Mouse (Mus musculus): Measurements from ENCODE around the gene Mapk13. TPM values are rescaled to one million over a fixed set of nuclear protein-coding genes. Genes with fewer than 3 reads are reported as not detected.

Mapk13 gene
- polyA plus RNA-seq, 1 experiment from 2014 or later = 2.3 TPM

DNA sequence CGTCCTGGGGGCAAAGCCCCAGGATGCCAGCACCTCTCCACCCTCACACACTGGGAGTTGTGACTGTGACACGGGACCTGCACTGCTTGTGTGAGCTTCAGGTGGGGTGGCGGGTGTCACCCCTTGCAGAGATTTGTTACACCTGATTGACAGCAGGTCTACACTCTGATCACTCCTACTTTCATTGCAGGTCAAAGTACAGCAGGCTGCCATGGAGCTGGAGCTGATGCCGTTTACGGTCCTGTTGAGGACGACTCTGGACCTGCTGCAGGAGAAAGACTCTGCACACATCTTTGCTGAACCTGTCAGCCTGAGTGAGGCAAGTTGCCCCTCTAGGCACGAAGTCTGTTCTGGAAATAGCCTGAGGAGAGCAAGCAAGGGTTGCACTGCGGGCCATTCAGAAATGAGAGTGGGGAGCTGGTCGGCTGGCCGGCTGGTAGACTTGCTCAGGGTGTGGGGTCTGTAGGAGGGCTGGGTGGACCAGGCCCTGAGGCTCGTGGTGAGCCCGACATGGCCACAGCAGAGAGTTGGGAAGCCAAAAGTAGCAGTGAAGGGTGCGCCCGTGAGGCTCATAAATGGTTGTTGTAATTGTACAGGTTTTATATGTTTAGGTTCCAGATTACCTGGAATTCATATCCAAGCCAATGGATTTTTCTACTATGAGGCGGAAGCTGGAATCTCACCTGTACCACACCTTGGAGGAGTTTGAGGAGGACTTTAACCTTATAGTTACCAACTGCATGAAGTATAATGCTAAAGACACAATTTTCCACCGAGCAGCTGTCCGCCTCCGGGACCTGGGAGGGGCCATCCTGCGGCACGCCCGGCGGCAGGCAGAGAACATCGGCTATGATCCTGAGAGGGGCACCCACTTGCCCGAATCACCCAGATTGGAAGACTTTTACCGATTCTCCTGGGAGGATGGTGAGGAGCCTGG lies 48.0 kb downstream of the Mapk13 start:
- ATAC-seq = no peak
- H3K4me2 ChIP-seq = no peak overlapping the region
- peaks cover 99% of the 10 kb centered on the region for H3K36me3 ChIP-seq
- peaks cover 60% of the 10 kb centered on the region for H3K4me1 ChIP-seq
- no peaks in the 10 kb centered on the region for H3K27me3 ChIP-seq (replicated peaks)
- H3K9ac ChIP-seq = no peak overlapping the region
- WGBS (ENCODE audit: insufficient replicate concordance) = 92% methylated on average over 25 of the region's 25 CpGs
- no peak overlapping the region for H3K4me3 ChIP-seq
- peak overlapping the region; percentile 67; the same call in 1 of the 2 replicates for H3K27ac ChIP-seq
- no peaks in the 10 kb centered on the region for H3K9me3 ChIP-seq (replicated peaks)

DNA sequence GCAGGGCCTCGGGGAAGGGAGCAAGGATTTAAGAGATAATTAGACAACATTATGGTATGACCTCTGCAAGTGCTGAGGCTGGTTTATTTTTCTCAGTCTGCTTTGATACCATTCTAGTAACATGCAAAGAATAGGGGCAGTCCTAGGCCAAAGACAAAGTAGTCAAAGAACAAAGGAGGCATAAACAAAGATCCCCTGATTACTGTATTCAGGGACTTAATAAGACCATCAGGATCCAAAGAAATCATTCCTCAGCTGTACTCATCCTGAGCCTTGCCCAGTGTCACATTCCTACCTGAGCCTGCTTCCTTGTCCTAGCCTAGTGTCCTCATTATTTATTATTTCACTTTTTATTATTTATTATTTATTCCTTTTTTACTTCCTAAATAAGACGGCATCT lies 51.1 kb downstream of the Mapk13 start:
- Histone ChIP-seq H3K9ac (no peak overlapping the region), H3K4me1 (peaks cover 69% of the 10 kb centered on the region), H3K4me3 (no peak overlapping the region), H3K9me3 (replicated peaks) (no peaks in the 10 kb centered on the region), H3K27ac (peak overlapping the region; percentile 98), H3K27me3 (replicated peaks) (no peaks in the 10 kb centered on the region), H3K4me2 (no peak overlapping the region), H3K36me3 (peaks cover 99% of the 10 kb centered on the region)
- no peak for ATAC-seq
- WGBS (ENCODE audit: insufficient replicate concordance) = 79% methylated on average over 2 of the region's 2 CpGs

DNA sequence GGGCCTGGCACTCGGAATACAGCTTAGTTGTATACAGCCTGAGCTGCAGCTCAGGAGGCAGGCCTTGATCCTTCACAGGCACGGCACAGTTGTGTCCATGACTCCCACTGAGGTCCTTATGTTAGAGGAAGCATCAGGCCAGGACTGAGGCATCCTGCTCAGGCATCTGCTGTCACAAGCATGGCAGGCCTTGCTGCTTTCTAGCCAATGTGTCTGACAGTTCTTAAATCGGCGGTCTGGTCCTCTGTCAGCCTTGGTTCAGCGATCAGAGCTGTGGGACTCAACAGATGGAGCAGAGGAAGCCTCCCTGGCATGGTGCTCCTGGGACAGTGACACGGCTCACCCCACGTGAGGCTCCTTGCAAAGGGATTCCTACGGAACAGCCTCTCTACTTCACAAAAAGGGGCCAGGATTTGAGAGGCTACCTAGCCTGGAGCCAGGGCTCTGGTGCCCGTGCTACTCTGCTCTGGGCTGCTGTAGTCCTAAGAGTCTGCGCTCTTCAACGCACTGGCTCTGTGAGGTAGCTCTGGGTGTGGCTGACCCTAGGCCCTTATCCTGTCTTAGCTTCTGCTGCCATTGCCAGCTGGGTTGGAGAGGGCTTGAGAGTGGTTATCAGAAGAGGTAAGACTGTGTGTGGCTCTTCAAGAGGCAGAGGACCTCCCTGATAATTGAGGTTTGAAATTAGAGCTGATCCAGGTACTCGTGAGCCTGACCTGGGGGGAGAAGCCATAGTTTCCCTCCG lies 54.1 kb downstream of the Mapk13 start:
- WGBS (ENCODE audit: insufficient replicate concordance) = 49% methylated on average over 13 of the region's 13 CpGs
- H3K4me3 ChIP-seq = peak overlapping the region; percentile 56
- H3K27me3 ChIP-seq (replicated peaks) = no peaks in the 10 kb centered on the region
- peak overlapping the region; percentile 81 for H3K9ac ChIP-seq
- H3K27ac ChIP-seq = peak overlapping the region; percentile 98
- peaks cover 89% of the 10 kb centered on the region for H3K4me1 ChIP-seq
- H3K9me3 ChIP-seq (replicated peaks) = no peaks in the 10 kb centered on the region
- peak overlapping the region; percentile 73 for H3K4me2 ChIP-seq
- peak; percentile 100 for ATAC-seq
- H3K36me3 ChIP-seq = peaks cover 100% of the 10 kb centered on the region

DNA sequence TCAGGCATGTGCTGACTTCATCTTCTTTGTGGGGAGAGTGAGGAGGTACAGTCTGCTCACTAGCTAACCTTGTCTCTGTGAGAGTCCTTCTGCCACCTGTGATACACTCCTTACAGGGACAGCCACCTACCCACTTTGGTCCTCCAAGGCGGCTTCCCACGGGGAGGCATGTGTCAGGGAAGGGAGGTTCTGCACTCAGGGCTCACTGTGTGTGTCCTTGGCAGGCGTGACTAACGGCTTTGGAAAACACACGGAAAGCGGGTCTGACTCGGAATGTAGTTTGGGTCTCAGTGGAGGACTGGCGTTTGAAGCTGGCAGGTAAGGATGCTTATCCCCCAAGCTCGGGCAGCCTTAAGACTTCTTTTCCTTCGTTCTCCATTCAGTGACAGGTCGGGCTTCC lies 54.7 kb downstream of the Mapk13 start:
- peak overlapping the region; percentile 98 for H3K27ac ChIP-seq
- ATAC-seq = no peak
- peaks cover 89% of the 10 kb centered on the region for H3K4me1 ChIP-seq
- H3K9ac ChIP-seq = peak overlapping the region; percentile 81
- no peaks in the 10 kb centered on the region for H3K27me3 ChIP-seq (replicated peaks)
- no peaks in the 10 kb centered on the region for H3K9me3 ChIP-seq (replicated peaks)
- H3K4me2 ChIP-seq = peak overlapping the region; percentile 73
- WGBS (ENCODE audit: insufficient replicate concordance) = 63% methylated on average over 11 of the region's 11 CpGs
- peaks cover 100% of the 10 kb centered on the region for H3K36me3 ChIP-seq
- peak overlapping the region; percentile 56 for H3K4me3 ChIP-seq

DNA sequence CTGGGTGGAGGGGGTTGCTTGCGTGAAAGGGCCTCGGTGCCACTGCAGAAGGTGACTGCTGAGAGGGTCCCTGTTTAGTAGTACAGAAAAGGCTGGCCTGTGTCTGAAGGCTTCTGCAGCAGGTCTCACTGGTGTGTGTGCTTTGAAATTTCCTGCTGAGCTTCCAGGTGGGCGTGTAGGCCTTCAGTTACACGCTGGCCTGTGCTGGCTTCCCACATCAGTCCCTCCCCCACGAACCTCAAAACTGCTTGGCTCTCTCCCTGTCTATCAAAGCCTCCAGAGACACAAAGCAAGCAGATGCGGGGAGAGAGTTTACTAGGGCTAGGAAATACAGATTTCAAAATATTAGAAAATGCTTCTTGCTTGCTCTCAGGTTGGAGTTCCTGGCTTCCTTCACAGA lies 55.8 kb downstream of the Mapk13 start:
- Histone ChIP-seq H3K27me3 (replicated peaks) (no peaks in the 10 kb centered on the region), H3K4me2 (peak overlapping the region; percentile 73), H3K9me3 (replicated peaks) (no peaks in the 10 kb centered on the region), H3K4me3 (peak overlapping the region; percentile 56), H3K27ac (peak overlapping the region; percentile 98), H3K9ac (peak overlapping the region; percentile 81), H3K4me1 (peaks cover 97% of the 10 kb centered on the region), H3K36me3 (peaks cover 100% of the 10 kb centered on the region)
- 58% methylated on average over 6 of the region's 6 CpGs for WGBS (ENCODE audit: insufficient replicate concordance)
- ATAC-seq = no peak

DNA sequence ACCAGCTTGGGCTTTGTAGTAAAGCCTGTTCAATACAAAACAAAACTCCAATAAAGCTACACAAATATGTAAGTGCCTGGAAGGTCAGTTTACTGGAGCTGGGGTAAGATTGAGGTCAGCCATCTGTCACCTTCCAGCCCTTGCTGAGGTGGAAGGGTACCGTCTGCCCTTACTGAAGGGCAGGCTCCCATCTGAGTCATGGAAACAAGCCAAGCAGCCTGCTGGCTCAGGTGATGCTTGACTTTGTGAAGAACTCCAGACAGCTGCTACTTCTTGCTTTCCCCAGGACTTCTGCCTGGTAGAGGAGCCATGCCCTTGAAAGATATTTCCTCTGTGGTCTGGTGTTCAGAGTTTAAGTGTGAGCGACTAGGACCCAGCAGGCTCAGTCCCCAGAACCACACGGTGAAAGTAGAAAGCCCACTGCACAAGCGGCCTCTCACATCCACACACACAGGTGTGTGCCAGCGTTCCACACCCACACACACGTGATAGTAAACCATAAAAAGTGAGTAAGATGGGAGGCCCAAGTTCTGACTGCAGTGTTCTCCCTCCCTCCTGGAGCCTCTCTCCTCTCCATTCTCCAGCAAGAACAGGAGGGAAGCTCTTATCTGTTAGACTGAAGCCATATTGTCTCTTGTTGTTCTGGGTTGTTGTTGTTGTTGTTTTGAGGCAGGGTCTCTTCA lies 56.4 kb downstream of the Mapk13 start:
- H3K4me2 ChIP-seq = peak overlapping the region; percentile 73
- peaks cover 98% of the 10 kb centered on the region for H3K4me1 ChIP-seq

DNA sequence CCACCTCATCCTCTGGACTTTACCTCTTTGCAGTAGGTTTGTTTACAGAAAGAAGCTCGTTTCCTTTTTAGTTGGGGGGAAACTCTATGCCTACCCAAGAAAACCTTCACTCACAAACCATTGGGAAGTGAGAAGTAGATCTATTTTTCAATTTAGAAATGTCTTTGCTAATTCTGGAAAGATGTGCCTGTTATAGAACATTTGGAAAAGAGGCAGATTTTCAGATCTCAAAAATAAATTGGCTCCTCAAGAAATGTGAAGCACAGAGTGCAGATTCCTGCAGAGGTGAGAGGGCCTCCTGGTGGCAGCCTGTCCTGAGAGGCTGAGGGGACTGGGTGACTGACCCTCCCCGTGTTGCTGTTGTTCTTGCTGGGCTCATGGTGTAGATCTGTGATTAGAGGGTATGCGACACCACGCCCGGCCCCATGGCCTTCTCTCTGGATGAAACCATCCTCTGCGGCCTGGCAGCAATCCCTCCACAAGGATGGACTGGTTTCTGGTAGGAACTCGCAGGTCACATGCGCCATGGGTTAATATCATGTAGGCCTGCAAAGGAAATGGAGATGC lies 58.7 kb downstream of the Mapk13 start:
- WGBS (ENCODE audit: insufficient replicate concordance) = 69% methylated on average over 8 of the region's 8 CpGs
- Histone ChIP-seq H3K9me3 (replicated peaks) (no peaks in the 10 kb centered on the region), H3K4me1 (peaks cover 98% of the 10 kb centered on the region), H3K4me3 (peak overlapping the region; percentile 56), H3K4me2 (peak overlapping the region; percentile 73), H3K27me3 (replicated peaks) (no peaks in the 10 kb centered on the region), H3K27ac (peak overlapping the region; percentile 98), H3K9ac (peak overlapping the region; percentile 81), H3K36me3 (peaks cover 100% of the 10 kb centered on the region)
- ATAC-seq = no peak

More for the DNA sequence above, 56.4 kb downstream of the Mapk13 start:
- 82% methylated on average over 6 of the region's 6 CpGs for WGBS (ENCODE audit: insufficient replicate concordance)
- Histone ChIP-seq H3K4me3 (peak overlapping the region; percentile 56), H3K27me3 (replicated peaks) (no peaks in the 10 kb centered on the region), H3K9ac (peak overlapping the region; percentile 81), H3K36me3 (peaks cover 100% of the 10 kb centered on the region), H3K27ac (peak overlapping the region; percentile 98), H3K9me3 (replicated peaks) (no peaks in the 10 kb centered on the region)
- no peak for ATAC-seq

DNA sequence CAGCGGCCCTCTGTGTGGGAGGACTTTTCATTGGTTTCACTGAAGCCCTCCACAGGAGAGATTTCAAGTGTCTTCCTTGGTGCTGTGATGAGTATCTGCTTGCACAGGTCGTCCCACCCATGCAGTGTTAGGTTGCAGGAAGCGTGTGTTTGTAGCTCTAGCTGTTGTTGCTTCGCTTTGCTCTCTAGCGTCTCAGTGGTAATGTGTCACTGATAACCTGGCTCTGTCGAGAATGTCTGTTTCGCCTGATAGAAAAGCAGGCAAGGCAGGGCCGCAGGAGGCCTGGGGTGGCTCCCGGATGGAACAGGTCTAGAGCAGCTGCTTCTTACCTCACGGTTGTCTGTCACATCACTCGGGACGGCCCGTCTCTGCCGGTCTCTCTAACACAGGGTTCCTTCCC lies 60.0 kb downstream of the Mapk13 start:
- H3K36me3 ChIP-seq = peaks cover 100% of the 10 kb centered on the region
- H3K4me2 ChIP-seq = peak overlapping the region; percentile 73
- no peaks in the 10 kb centered on the region for H3K9me3 ChIP-seq (replicated peaks)
- H3K4me1 ChIP-seq = peaks cover 100% of the 10 kb centered on the region
- no peaks in the 10 kb centered on the region for H3K27me3 ChIP-seq (replicated peaks)
- WGBS (ENCODE audit: insufficient replicate concordance) = 28% methylated on average over 14 of the region's 14 CpGs
- peak overlapping the region; percentile 98 for H3K27ac ChIP-seq
- peak; percentile 88 for ATAC-seq
- H3K4me3 ChIP-seq = peak overlapping the region; percentile 56
- H3K9ac ChIP-seq = peak overlapping the region; percentile 81

Other genes starting within 250 kb of the Mapk13 start
- not detected in 2 replicates for gene Armc12, start 238.5 kb upstream of the Mapk13 start, polyA plus RNA-seq (2016; fragmentation: Nextera tagmentation; extraction: Ambion mirVana)
- not detected in 2 replicates for gene Clpsl2, start 219.9 kb upstream of the Mapk13 start, polyA plus RNA-seq (2016; fragmentation: Nextera tagmentation; extraction: Ambion mirVana)
- 2.3 and 3.6 TPM in 2 replicates for gene Clps, start 208.5 kb upstream of the Mapk13 start, polyA plus RNA-seq (2016; fragmentation: Nextera tagmentation; extraction: Ambion mirVana)
- 0.16 and 0.32 TPM in 2 replicates for gene Lhfpl5, start 193.7 kb upstream of the Mapk13 start, polyA plus RNA-seq (2016; fragmentation: Nextera tagmentation; extraction: Ambion mirVana)
- 61.1 and 61.5 TPM in 2 replicates for gene Srpk1, start 146.6 kb upstream of the Mapk13 start, polyA plus RNA-seq (2016; fragmentation: Nextera tagmentation; extraction: Ambion mirVana)
- 0.41 and 0.48 TPM in 2 replicates for gene Slc26a8, start 79.1 kb upstream of the Mapk13 start, polyA plus RNA-seq (2016; fragmentation: Nextera tagmentation; extraction: Ambion mirVana)
- gene Mapk14, start 78.0 kb upstream of the Mapk13 start, polyA plus RNA-seq (2016; fragmentation: Nextera tagmentation; extraction: Ambion mirVana) = 53.4 and 55.7 TPM in 2 replicates
- 2.5 and 3.1 TPM in 2 replicates for gene AC170998.1, start 43.2 kb upstream of the Mapk13 start, polyA plus RNA-seq (2016; fragmentation: Nextera tagmentation; extraction: Ambion mirVana)
- gene Brpf3, start 31.8 kb downstream of the Mapk13 start, polyA plus RNA-seq (2016; fragmentation: Nextera tagmentation; extraction: Ambion mirVana) = 67.4 and 68.8 TPM in 2 replicates
- gene Pnpla1, start 89.1 kb downstream of the Mapk13 start, polyA plus RNA-seq (2016; fragmentation: Nextera tagmentation; extraction: Ambion mirVana) = not detected in 2 replicates
- 0.17 and 0.25 TPM in 2 replicates for gene 4930539E08Rik, start 146.0 kb downstream of the Mapk13 start, polyA plus RNA-seq (2016; fragmentation: Nextera tagmentation; extraction: Ambion mirVana)
- gene Pxt1, start 174.5 kb downstream of the Mapk13 start, polyA plus RNA-seq (2016; fragmentation: Nextera tagmentation; extraction: Ambion mirVana) = 0.51 and 0.73 TPM in 2 replicates
- gene Kctd20, start 182.7 kb downstream of the Mapk13 start, polyA plus RNA-seq (2016; fragmentation: Nextera tagmentation; extraction: Ambion mirVana) = 87.0 and 92.4 TPM in 2 replicates
- 56.7 and 58.2 TPM in 2 replicates for gene Stk38, start 238.7 kb downstream of the Mapk13 start, polyA plus RNA-seq (2016; fragmentation: Nextera tagmentation; extraction: Ambion mirVana)

Data from liver, embryonic 12.5 days (tissue).